In the genomic region with DNA sequence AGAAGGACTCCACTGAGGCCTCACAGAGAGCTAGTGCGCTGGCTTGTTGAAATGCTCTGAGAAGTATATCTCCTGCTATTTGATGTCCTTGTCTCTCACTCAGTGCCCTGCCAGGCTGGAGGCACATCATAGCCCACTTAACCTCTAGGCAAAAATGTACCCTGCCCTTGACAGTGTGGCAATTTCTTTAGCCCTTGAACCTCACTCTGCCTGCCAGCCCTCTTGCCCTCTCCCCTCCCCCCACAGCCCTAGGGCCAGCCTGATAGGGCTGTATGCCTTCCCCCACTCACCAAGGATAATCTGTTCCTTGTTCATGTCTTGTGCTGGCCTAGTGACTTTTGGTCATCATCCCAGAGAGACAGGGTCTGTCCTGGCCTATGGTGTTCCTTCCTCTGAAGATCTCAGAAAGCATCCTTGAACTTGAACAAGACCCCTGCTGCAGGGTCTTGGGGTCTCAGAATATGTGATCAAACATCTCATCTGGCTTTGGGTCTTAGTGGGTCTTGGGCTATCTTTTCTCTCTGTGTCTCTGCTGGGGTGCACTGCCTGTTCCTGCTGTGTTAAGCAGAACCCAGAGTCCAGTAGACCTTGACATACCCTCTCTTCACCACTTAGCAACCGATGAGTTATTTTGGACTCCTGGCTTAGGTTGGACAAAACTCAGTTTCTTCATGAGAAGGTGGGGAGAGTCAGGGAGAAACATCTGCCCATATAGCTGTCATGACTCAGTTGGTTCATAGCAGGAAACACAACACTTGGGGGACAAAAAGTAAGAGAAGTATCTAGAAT, we compare ENCODE assay signal across 8 mouse cellular contexts. TPM values are rescaled to one million over a fixed set of nuclear protein-coding genes. Genes with fewer than 3 reads are reported as not detected.
DNase-seq lines count a peak whose midpoint lies in the region; ATAC-seq lines count a peak whose summit lies in the region.

No protein-coding gene starts in this region.

- H3K27me3 ChIP-seq in heart, embryonic 15.5 days: no peaks in the 10 kb centered on the region
- no peaks in the 10 kb centered on the region for H3K27me3 ChIP-seq in embryonic facial prominence, embryonic 13.5 days
- no peaks in the 10 kb centered on the region for H3K27me3 ChIP-seq in midbrain, embryonic 16.5 days (ENCODE audit: control insufficient read depth, insufficient read depth, low read depth, low read length)

- H3K4me3 ChIP-seq in heart, embryonic 15.5 days: peak overlapping the region; percentile 93
- peak overlapping the region; percentile 68 for H3K4me3 ChIP-seq in embryonic facial prominence, embryonic 13.5 days
- peak overlapping the region; percentile 71; the same call in 1 of the 2 replicates for H3K4me3 ChIP-seq in midbrain, embryonic 16.5 days (ENCODE audit: low read depth, low read length)

- peaks cover 35% of the 10 kb centered on the region for H3K36me3 ChIP-seq in heart, embryonic 15.5 days
- peaks cover 40% of the 10 kb centered on the region for H3K36me3 ChIP-seq in embryonic facial prominence, embryonic 13.5 days
- H3K36me3 ChIP-seq in midbrain, embryonic 16.5 days (ENCODE audit: control insufficient read depth, insufficient read depth, low read length): peaks cover 24% of the 10 kb centered on the region

- H3K4me2 ChIP-seq in heart, embryonic 15.5 days: peak overlapping the region; percentile 78
- peak overlapping the region; percentile 95 for H3K4me2 ChIP-seq in embryonic facial prominence, embryonic 13.5 days
- peak overlapping the region; percentile 88 for H3K4me2 ChIP-seq in midbrain, embryonic 16.5 days (ENCODE audit: low read length)

- intact Hi-C loops in heart, postnatal 10 days (cut with DNase I): no loop called here
- intact Hi-C loops in left cerebral cortex, postnatal 4 days (cut with DNase I): no loop called here

- ATAC-seq in heart, embryonic 15.5 days (replicated peaks; ENCODE audit: insufficient number of reproducible peaks, insufficient read depth, low FRiP score, low read depth): no peak
- no peak for ATAC-seq in embryonic facial prominence, embryonic 13.5 days (ENCODE audit: insufficient number of reproducible peaks, insufficient read depth, low FRiP score, low TSS enrichment, low read depth)
- no peak for ATAC-seq in midbrain, embryonic 16.5 days

- H3K9me3 ChIP-seq in heart, embryonic 15.5 days (replicated peaks): no peaks in the 10 kb centered on the region
- H3K9me3 ChIP-seq in embryonic facial prominence, embryonic 13.5 days: no peaks in the 10 kb centered on the region
- no peaks in the 10 kb centered on the region for H3K9me3 ChIP-seq in midbrain, embryonic 16.5 days (replicated peaks; ENCODE audit: control insufficient read depth, low read length, poor library complexity, severe bottlenecking)

- DNase-seq in heart, postnatal 10 days: no peak
- peak; percentile 39 for DNase-seq in kidney, adult 9 months
- no peak for DNase-seq in left cerebral cortex, postnatal 4 days
- no peak for DNase-seq in adipocyte (ENCODE audit: low spot score)
- DNase-seq in right cerebral cortex, postnatal 14 days: no peak

- peak overlapping the region; percentile 93 for H3K9ac ChIP-seq in heart, embryonic 15.5 days
- H3K9ac ChIP-seq in embryonic facial prominence, embryonic 13.5 days: peak overlapping the region; percentile 90
- peak overlapping the region; percentile 82; the same call in 1 of the 2 replicates for H3K9ac ChIP-seq in midbrain, embryonic 16.5 days (ENCODE audit: low read depth, low read length)

- peaks cover 27% of the 10 kb centered on the region for H3K4me1 ChIP-seq in heart, embryonic 15.5 days (replicated peaks)
- H3K4me1 ChIP-seq in embryonic facial prominence, embryonic 13.5 days: peaks cover 14% of the 10 kb centered on the region
- H3K4me1 ChIP-seq in midbrain, embryonic 16.5 days (ENCODE audit: control insufficient read depth, insufficient read depth, low read length): peaks cover 14% of the 10 kb centered on the region

- 62% methylated on average over 2 of the region's 2 CpGs for WGBS in heart, embryonic 15.5 days
- 84% methylated on average over 2 of the region's 2 CpGs for WGBS in embryonic facial prominence, embryonic 13.5 days
- WGBS in midbrain, embryonic 16.5 days: 93% methylated on average over 2 of the region's 2 CpGs

- H3K27ac ChIP-seq in heart, embryonic 15.5 days: peak overlapping the region; percentile 86
- H3K27ac ChIP-seq in embryonic facial prominence, embryonic 13.5 days: 0 out of 2 replicates have a peak overlapping the region, but pooled peaks have one; percentile 4
- H3K27ac ChIP-seq in midbrain, embryonic 16.5 days (ENCODE audit: low read length): no peak overlapping the region

RNA-seq across cellular contexts. Expression of gene Miga2, which starts 1.4 kb away (rescaled TPM):
- 32.6 and 35.5 TPM in 2 replicates for polyA plus RNA-seq in heart, embryonic 15.5 days (2015; fragmentation: Nextera tagmentation; extraction: Ambion mirVana)
- total RNA-seq in heart, postnatal 10 days (2021): 10 to 100 TPM; 70.5 to 78.0 TPM
- 23.9 and 27.7 TPM in 2 replicates for polyA plus RNA-seq in embryonic facial prominence, embryonic 13.5 days (2015; fragmentation: Nextera tagmentation; extraction: Ambion mirVana)
- polyA plus RNA-seq in midbrain, embryonic 16.5 days (2015; fragmentation: Nextera tagmentation; extraction: Ambion mirVana): 32.9 and 35.0 TPM in 2 replicates
- total RNA-seq in left cerebral cortex, postnatal 4 days (2021): 10 to 100 TPM; 69.7 to 76.5 TPM

RNA-seq across cellular contexts. Expression of gene Sh3glb2, which starts 6.3 kb away (rescaled TPM):
- polyA plus RNA-seq in heart, embryonic 15.5 days (2015; fragmentation: Nextera tagmentation; extraction: Ambion mirVana): 105 and 140 TPM in 2 replicates
- total RNA-seq in heart, postnatal 10 days (2021): 10 to 100 TPM; 62.0 to 69.5 TPM
- polyA plus RNA-seq in embryonic facial prominence, embryonic 13.5 days (2015; fragmentation: Nextera tagmentation; extraction: Ambion mirVana): 84.8 and 85.8 TPM in 2 replicates
- polyA plus RNA-seq in midbrain, embryonic 16.5 days (2015; fragmentation: Nextera tagmentation; extraction: Ambion mirVana): 206 and 218 TPM in 2 replicates
- total RNA-seq in left cerebral cortex, postnatal 4 days (2021): 100 to 1,000 TPM; 161 to 176 TPM

RNA-seq across cellular contexts. Expression of gene Dolpp1, which starts 26.6 kb away (rescaled TPM):
- 19.5 and 25.2 TPM in 2 replicates for polyA plus RNA-seq in heart, embryonic 15.5 days (2015; fragmentation: Nextera tagmentation; extraction: Ambion mirVana)
- 10 to 100 TPM; 11.6 to 14.7 TPM for total RNA-seq in heart, postnatal 10 days (2021)
- 31.9 and 34.9 TPM in 2 replicates for polyA plus RNA-seq in embryonic facial prominence, embryonic 13.5 days (2015; fragmentation: Nextera tagmentation; extraction: Ambion mirVana)
- polyA plus RNA-seq in midbrain, embryonic 16.5 days (2015; fragmentation: Nextera tagmentation; extraction: Ambion mirVana): 63.6 and 67.8 TPM in 2 replicates
- total RNA-seq in left cerebral cortex, postnatal 4 days (2021): 10 to 100 TPM; 41.1 to 43.9 TPM

RNA-seq across cellular contexts. Expression of gene Crat, which starts 50.1 kb away (rescaled TPM):
- polyA plus RNA-seq in heart, embryonic 15.5 days (2015; fragmentation: Nextera tagmentation; extraction: Ambion mirVana): 108 and 109 TPM in 2 replicates
- total RNA-seq in heart, postnatal 10 days (2021): 100 to 1,000 TPM; 448 to 485 TPM
- polyA plus RNA-seq in embryonic facial prominence, embryonic 13.5 days (2015; fragmentation: Nextera tagmentation; extraction: Ambion mirVana): 22.5 and 25.0 TPM in 2 replicates
- 23.6 and 26.0 TPM in 2 replicates for polyA plus RNA-seq in midbrain, embryonic 16.5 days (2015; fragmentation: Nextera tagmentation; extraction: Ambion mirVana)
- 10 to 100 TPM; 33.2 to 33.3 TPM for total RNA-seq in left cerebral cortex, postnatal 4 days (2021)

RNA-seq across cellular contexts. Expression of gene Ptpa, which starts 50.4 kb away (rescaled TPM):
- 102 and 119 TPM in 2 replicates for polyA plus RNA-seq in heart, embryonic 15.5 days (2015; fragmentation: Nextera tagmentation; extraction: Ambion mirVana)
- total RNA-seq in heart, postnatal 10 days (2021): 100 to 1,000 TPM; 125 to 133 TPM
- 150 and 163 TPM in 2 replicates for polyA plus RNA-seq in embryonic facial prominence, embryonic 13.5 days (2015; fragmentation: Nextera tagmentation; extraction: Ambion mirVana)
- 146 and 156 TPM in 2 replicates for polyA plus RNA-seq in midbrain, embryonic 16.5 days (2015; fragmentation: Nextera tagmentation; extraction: Ambion mirVana)
- 100 to 1,000 TPM; 145 to 153 TPM for total RNA-seq in left cerebral cortex, postnatal 4 days (2021)
